Mouse (Mus musculus) erythroblast, embryonic 14.5 days (primary cell): Measurements from ENCODE around the gene Olfr1058. TPM values are rescaled to one million over a fixed set of nuclear protein-coding genes. Genes with fewer than 3 reads are reported as not detected.

Experiments
- H3K27me3 ChIP-seq: 2 replicates; pipeline ENCODE4 v1.6.1; 2012; ENCODE audit warnings: inconsistent platforms; ENCODE audit not compliant: control insufficient read depth
- H3K36me3 ChIP-seq: 2 replicates; pipeline ENCODE4 v1.6.1; 2012; ENCODE audit warnings: mild to moderate bottlenecking, inconsistent platforms; ENCODE audit not compliant: control insufficient read depth
- H3K4me1 ChIP-seq: 2 replicates; pipeline ENCODE4 v1.6.1; 2012; ENCODE audit warnings: inconsistent platforms; ENCODE audit not compliant: control insufficient read depth
- H3K4me3 ChIP-seq: replicated peaks from 2 replicates; pipeline ENCODE3; 2012; ENCODE audit warnings: moderate library complexity, mild to moderate bottlenecking, inconsistent platforms
- H3K9me3 ChIP-seq: 2 replicates; pipeline ENCODE4 v1.6.1; 2012; ENCODE audit warnings: low read length, inconsistent platforms, mixed read lengths; ENCODE audit not compliant: control insufficient read depth
- GATA1 ChIP-seq: IDR thresholded peaks from 2 replicates; pipeline ENCODE4 v1.6.1; 2012; ENCODE audit warnings: low read length, inconsistent platforms, mixed read lengths
- TAL1 ChIP-seq: IDR thresholded peaks from 3 replicates; pipeline ENCODE4 v1.6.1; 2012; ENCODE audit warnings: low read length, inconsistent platforms, mixed read lengths
- polyA plus RNA-seq: library from polyadenylated mRNA; stranded (reverse); fragments of >175 nt; gene quantifications from 2 replicates; pipeline ENCODE4 v1.2.3, GENCODE M21; 2012

The Olfr1058 gene
- polyA plus RNA-seq, 1 experiment = not detected

DNA sequence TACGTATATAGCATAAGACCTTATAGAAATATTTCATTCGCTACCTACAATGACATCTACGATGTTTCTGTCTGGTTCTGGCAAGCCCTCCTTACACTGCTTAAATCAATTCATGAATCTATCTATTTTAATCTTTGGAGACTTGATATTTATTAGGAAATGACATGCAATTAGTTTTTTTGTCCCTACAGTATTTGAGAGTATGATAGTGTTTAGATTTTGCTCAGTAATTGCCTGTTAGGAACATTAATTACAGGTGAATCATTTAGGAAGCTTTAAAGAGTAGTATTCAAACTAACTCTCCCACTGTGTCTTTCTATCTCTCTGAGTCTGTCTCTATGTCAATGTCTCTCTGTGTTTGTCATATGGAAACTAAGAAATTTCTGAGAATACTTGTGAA, 53.0 kb downstream of the Olfr1058 start, which contains the start of gene Olfr1054:
TSS of gene Olfr1054 (minus strand) at position 101 of the 400 bp plus-strand sequence.
- Histone ChIP-seq H3K36me3 (no peaks in the 10 kb centered on the region), H3K4me3 (no peak within 1 kb of the TSS), H3K4me1 (no peaks in the 10 kb centered on the region), H3K27me3 (no peaks in the 10 kb centered on the region), H3K9me3 (peaks cover 2% of the 10 kb centered on the region; the same call in 1 of the 2 replicates)
- TF ChIP-seq GATA1 (no peak), TAL1 (no peak)

Other genes starting within 250 kb of the Olfr1058 start
- gene Olfr1040, start 241.8 kb downstream of the Olfr1058 start, polyA plus RNA-seq = not detected in 2 replicates
- gene Olfr1042, start 226.7 kb downstream of the Olfr1058 start, polyA plus RNA-seq = not detected in 2 replicates
- gene Olfr1043, start 221.0 kb downstream of the Olfr1058 start, polyA plus RNA-seq = not detected in 2 replicates
- gene Olfr1044, start 210.7 kb downstream of the Olfr1058 start, polyA plus RNA-seq = not detected in 2 replicates
- not detected in 2 replicates for gene Olfr52, start 202.9 kb downstream of the Olfr1058 start, polyA plus RNA-seq
- gene Olfr1045, start 185.6 kb downstream of the Olfr1058 start, polyA plus RNA-seq = not detected in 2 replicates
- gene Olfr1046, start 169.2 kb downstream of the Olfr1058 start, polyA plus RNA-seq = not detected in 2 replicates
- not detected in 2 replicates for gene Olfr1047, start 157.2 kb downstream of the Olfr1058 start, polyA plus RNA-seq
- gene Olfr1048, start 148.3 kb downstream of the Olfr1058 start, polyA plus RNA-seq = not detected in 2 replicates
- gene Olfr1049, start 130.2 kb downstream of the Olfr1058 start, polyA plus RNA-seq = not detected in 2 replicates
- not detected in 2 replicates for gene Olfr1051, start 109.5 kb downstream of the Olfr1058 start, polyA plus RNA-seq
- gene Olfr1052, start 96.1 kb downstream of the Olfr1058 start, polyA plus RNA-seq = not detected in 2 replicates
- gene Olfr1053, start 73.3 kb downstream of the Olfr1058 start, polyA plus RNA-seq = not detected in 2 replicates
- gene Olfr1054, start 53.1 kb downstream of the Olfr1058 start, polyA plus RNA-seq = not detected in 2 replicates
- not detected in 2 replicates for gene Olfr1055, start 38.3 kb downstream of the Olfr1058 start, polyA plus RNA-seq
- gene Olfr1056, start 26.1 kb downstream of the Olfr1058 start, polyA plus RNA-seq = not detected in 2 replicates
- gene Olfr1057, start 10.2 kb downstream of the Olfr1058 start, polyA plus RNA-seq = not detected in 2 replicates
- 0.04 TPM in 1 of 2 replicates, not detected in the other for gene Olfr1061, start 25.5 kb upstream of the Olfr1058 start, polyA plus RNA-seq
- gene Olfr1062, start 38.2 kb upstream of the Olfr1058 start, polyA plus RNA-seq = not detected in 2 replicates
- gene Olfr1065, start 62.0 kb upstream of the Olfr1058 start, polyA plus RNA-seq = not detected in 2 replicates
- gene Olfr1066, start 67.7 kb upstream of the Olfr1058 start, polyA plus RNA-seq = not detected in 2 replicates
- not detected in 2 replicates for gene Olfr228, start 98.8 kb upstream of the Olfr1058 start, polyA plus RNA-seq
- gene Olfr1076, start 119.9 kb upstream of the Olfr1058 start, polyA plus RNA-seq = not detected in 2 replicates
- gene Olfr1079, start 153.9 kb upstream of the Olfr1058 start, polyA plus RNA-seq = not detected in 2 replicates
- not detected in 2 replicates for gene Olfr1080, start 169.7 kb upstream of the Olfr1058 start, polyA plus RNA-seq
- gene Olfr1082, start 210.4 kb upstream of the Olfr1058 start, polyA plus RNA-seq = not detected in 2 replicates